Mouse (Mus musculus) kidney, adult 11 months (tissue): ENCODE data around the gene Ppp4c.

Source experiments
- DNase-seq: peaks from one replicate; pipeline ENCODE4 v3.0.0; 2022

Ppp4c gene

DNA sequence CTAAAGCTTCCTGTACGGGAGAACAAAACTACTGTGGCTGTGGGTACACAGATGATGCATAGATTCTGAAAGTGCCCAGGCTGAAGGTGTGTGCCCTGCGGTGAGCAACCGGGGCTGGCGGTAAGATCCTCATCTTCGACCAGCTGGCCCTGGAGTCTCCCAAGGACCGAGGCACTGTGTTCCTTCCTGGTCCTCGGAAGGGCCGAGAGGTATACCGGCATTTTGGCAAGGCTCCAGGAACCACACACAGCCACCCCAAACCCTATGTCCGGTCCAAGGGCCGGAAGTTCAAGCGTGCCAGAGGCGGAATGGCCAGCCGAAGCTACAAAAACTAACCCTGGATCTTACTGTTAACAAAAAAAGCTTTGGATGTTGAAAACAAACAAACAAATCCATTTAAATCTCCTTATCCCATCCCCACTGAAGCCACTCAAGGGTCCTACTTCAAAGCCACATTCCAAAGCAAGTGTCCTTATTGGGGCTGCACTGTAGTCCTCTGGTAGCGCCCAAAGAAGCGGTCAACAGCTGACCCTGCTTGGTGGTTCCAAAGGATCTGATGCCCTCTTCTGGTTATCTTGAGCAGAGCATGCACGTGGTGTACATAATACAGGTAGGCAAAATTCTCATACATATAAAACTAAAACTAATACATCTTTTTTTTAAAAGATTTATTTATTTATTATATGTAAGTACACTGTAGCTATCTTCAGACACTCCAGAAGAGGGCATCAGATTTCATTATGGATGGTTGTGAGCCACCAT lies 42.5 kb downstream of the Ppp4c start:
- DNase-seq = no peak

DNA sequence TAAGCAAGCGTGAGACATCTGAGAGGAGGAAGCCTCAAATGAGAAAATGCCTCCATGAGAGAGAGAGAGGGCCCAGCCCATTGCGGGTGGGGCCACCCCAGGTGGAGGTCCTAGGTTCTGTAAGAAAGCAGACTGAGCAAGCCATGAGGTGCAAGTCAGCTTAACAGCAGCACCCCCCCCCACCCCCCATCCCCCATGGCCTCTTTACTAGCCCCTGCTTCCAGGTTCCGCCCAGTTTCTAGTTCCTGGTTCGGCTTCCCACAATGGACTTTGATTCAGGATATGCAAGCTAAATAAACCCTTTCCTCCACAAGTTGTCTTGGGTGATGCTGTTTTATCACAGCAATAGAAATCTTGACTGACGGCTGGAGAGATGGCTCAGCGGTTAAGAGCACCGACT lies 43.5 kb downstream of the Ppp4c start:
- DNase-seq = no peak

DNA sequence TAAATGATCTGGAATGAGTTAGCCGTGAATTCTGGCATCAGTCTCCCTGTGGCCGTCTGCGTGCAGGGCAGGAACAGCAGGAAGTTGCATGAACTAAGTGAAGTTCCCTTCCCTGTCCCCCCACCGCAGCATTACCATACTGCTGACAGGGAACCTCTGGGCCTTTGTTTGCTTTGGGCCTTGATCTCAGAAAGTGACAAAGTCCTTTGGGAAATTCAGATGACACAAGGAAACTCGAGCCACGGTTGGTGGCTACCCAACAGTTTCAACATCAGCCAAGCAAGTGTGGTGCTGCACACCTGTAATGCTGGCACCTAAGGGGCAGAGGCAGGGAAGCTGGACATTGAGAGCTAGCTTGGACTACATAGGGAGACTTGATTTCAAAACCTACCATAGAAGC lies 45.5 kb downstream of the Ppp4c start:
- no peak for DNase-seq

DNA sequence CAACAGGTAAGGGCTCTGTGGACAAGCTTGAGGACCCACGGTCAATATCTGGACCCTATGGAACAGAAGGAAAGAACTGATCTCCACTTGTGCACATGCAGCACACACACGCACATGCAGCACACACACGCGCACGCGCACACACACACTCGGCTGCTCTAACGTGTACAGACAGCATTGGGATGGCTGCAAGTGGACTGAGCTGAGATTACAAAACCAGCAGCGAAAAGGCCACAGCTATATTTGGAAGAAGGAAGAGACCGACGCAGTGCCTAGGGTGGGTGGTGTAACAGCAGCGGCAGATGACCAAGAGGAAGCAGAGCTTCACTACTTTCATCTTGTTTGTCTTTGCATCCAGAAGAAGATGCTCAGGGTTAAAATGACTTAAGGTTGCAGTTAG lies 46.2 kb downstream of the Ppp4c start:
- no peak for DNase-seq

DNA sequence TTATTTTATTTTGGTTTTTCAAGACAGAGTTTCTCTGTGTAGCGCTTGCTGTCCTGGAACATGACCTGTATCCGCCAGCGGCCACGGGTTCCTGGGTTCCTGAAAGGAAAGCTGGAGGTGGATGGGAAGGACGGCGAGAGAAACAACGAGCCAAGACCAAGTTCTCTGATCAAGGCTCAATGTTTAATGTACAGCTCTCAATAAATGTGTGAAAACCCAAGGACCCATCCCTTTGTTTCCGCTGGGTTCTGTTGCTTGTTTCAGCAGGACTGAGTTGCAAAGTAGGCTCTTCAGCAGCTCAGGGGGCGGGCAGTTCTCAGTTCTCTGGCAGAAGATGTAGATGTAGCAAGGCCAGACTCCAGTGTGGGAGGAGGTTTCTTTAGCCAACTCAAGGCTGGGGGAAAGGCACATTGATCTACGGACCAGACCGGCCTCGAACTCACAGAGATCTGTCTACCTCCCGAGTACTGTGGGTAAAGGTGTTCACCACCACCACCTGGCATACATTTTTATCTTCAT lies 50.3 kb downstream of the Ppp4c start:
- no peak for DNase-seq

DNA sequence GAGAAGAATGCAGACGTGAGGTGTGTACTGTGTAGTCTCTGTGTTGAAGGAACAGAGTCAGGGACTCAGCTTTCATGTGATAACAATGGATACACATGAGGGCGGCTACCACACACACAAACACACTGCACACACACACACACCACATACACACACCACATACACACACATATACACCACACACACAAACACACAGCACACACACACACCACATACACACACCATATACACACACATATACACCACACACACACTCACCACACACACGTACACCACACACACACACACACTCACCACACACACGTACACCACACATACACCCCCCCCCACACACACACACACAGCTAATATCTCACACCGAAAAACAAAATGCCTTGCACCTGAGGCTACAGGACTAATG lies 50.8 kb downstream of the Ppp4c start:
- DNase-seq = no peak

DNA sequence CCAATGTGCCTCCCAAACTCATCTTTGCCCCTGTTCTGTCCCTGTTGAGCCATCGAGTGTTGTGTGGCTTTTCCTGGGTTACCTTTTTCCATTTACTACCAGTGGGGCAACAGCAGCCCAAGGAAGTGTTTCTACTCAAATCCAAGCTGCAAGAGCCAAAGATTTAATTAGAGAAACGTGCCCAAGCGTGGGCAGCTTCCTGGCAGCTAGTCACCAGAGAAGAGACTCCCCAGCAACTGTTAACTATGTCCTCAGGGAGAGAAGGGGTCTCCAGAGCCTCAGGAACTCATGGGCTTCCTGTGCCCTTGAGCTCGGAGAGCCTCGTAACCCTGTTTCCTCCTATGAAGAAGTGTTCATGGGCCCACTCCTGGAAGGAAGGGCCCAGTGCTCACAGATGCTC lies 51.3 kb downstream of the Ppp4c start:
- DNase-seq = no peak

DNA sequence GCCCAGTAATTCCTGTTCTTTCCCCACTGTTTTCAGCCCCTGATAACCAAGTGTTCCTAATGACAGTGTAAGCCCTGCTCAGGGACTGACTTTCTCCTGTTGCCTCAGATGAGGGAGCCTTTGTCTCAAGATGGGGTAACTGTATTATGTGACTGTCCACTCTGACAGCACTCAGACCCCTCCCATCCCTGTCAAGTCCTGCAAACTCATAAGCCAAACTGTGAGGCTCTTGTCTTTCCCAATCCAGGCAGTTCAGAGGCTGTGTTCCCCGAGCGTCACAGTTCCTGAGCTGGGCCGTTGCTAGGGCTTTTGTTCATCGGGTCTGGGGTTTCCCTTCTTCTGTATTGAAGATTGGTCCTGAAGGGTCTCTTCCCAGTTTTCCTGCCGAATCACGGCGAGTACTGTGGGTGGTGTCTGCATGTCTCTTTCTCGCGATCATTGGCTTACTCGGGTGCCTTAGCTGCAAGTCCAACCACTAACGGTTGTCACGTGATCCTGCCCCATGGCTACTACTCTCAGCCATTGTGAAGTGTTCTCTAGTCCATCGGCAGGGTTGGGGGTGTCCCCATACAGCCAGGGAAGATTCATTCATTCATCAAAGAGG lies 52.1 kb downstream of the Ppp4c start:
- DNase-seq = no peak

DNA sequence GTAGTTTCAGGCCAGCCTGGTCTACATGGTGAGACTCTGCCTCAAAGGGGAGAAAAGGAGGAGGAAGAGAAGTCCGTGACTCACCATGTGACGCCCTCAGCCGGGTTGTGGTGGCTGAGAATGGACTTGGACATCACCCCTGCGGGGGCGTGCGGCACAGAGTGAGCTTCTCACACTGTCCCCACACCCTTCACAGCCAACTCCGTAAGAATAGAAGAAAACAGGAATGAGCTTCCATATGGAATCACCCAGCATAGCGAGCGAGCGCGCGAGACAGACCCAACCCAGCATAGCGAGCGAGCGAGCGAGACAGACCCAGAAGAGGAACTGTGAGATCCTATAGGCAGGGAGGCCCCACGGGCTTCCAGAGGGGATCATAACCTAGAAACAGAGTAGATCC lies 52.7 kb downstream of the Ppp4c start:
- no peak for DNase-seq

DNA sequence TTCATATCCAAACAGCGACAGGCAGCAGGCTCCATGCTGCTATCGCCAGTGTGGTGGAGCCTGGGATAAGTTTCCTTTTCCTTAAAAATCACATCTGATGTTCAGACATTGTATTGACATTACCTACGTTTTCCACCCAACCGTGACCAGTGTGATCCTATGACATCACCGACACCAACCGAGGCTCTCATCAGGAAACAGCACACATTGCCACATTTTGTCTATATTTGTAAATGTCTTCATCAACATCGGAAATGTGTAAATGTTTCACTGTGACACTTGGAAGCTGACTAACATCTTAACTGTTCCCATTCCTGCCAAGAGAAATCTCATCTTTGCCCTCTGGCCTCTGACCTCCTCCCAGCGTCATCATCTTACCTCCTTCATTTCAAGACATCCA lies 56.2 kb downstream of the Ppp4c start:
- DNase-seq = no peak
